Mouse (Mus musculus): ENCODE results near the gene Frk. TPM values are rescaled to one million over a fixed set of nuclear protein-coding genes. Genes with fewer than 3 reads are reported as not detected.
"Not testable (repeated sequence)": the region's sequence is repeated elsewhere in the genome, so short reads cannot be mapped to it uniquely, and the experiment has no call there.

The Frk gene
- polyA plus RNA-seq, 1 experiment, result 3.8 TPM

DNA sequence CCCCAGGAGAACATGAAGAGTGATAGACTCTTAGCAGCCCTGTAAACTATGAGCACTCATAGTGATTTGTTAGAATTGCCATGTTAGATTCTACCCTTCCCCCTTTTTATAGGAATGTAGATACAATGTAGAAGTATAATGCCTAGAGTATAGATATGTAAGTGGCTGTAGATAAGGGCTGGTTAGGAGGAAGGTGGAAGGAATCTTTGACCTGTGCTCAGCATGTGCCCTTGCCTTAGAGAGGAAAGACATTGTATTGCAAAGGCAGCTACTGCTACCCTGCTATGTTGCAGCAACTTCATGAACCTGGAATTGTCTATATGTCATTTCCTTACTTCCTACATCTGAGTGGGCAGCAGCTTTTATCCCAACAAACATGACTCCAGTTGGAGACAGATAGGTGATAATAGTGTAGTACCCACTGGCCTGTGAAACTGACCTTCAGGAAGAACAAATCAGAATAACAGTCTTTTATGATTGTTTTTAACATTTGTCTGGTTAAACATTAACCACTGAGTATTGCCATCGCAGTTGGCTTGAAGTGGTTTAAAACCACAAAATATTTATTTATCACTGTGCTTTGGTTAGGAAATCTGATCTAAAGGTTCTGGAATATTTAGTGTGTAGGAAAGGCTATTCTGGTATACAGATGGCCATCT, 80.4 kb downstream of the Frk start:
- Histone ChIP-seq H3K27me3 (replicated peaks; ENCODE audit: control insufficient read depth, insufficient read depth, low read length) (no peaks in the 10 kb centered on the region), H3K36me3 (ENCODE audit: control insufficient read depth, insufficient read depth, low read length) (no peaks in the 10 kb centered on the region), H3K4me3 (ENCODE audit: insufficient read depth, low read depth, low read length) (no peak overlapping the region), H3K27ac (ENCODE audit: insufficient read depth, low read depth, low read length) (peak overlapping the region; percentile 56; the same call in 1 of the 2 replicates), H3K4me1 (ENCODE audit: control insufficient read depth, insufficient read depth, low read length) (peaks cover 3% of the 10 kb centered on the region; the same call in 1 of the 2 replicates)
- TF ChIP-seq POLR2A (IDR thresholded peaks at IDR 0.05; ENCODE audit: low read depth, low read length) (no peak), CTCF (conservative IDR thresholded peaks at IDR 0.05; ENCODE audit: insufficient read depth, insufficient read length, low read depth, low read length) (no peak)
- 48% methylated on average over 1 of the region's 1 CpGs for WGBS
- DNase-seq, result peak; percentile 1

DNA sequence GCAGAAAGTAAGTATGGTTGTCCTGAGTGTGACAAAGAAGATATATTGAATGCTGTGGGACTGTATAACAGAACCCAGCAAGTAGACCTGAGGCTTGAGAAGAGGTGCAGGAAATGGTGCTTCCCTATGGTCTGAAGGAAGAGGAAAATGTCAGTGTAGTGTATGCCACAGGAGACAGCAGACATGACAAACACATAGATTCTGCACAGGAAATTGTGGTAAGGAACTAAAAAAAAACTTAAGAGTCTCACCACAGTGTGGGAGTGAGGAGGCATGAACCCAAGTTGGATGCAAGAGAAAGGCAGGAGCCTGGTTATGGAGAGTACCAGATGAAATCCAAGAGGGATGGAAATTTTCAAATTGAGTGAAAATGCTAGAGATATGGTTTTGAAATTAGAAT, 132.3 kb downstream of the Frk start:
- Histone ChIP-seq H3K4me1 (ENCODE audit: control insufficient read depth, insufficient read depth, low read length) (no peaks in the 10 kb centered on the region), H3K4me3 (ENCODE audit: insufficient read depth, low read depth, low read length) (no peak overlapping the region), H3K27me3 (replicated peaks; ENCODE audit: control insufficient read depth, insufficient read depth, low read length) (no peaks in the 10 kb centered on the region), H3K36me3 (ENCODE audit: control insufficient read depth, insufficient read depth, low read length) (no peaks in the 10 kb centered on the region), H3K27ac (ENCODE audit: insufficient read depth, low read depth, low read length) (no peak overlapping the region)
- DNase-seq, result no peak
- TF ChIP-seq CTCF (conservative IDR thresholded peaks at IDR 0.05; ENCODE audit: insufficient read depth, insufficient read length, low read depth, low read length), result no peak
- no peak for TF ChIP-seq POLR2A (IDR thresholded peaks at IDR 0.05; ENCODE audit: low read depth, low read length)

DNA sequence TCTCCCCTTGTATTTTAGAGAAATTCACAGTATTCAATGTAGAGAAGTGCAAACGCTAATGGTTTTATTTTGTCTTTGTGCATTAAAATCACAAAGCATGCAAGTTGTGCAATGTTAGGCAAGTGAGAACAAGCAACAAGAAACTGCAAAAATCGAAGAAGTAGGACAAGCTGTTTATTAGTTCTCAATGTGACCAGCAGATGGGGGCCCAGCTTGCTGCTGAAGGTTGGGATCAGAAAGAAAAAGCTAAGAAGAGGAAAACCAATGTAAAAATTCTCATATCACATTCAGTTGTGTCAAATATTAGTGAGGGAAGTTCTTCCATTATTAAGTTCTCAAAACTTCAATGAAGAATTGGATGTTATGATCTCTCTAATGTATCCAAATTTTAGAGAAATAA, 134.0 kb downstream of the Frk start:
- H3K4me3 ChIP-seq (ENCODE audit: insufficient read depth, low read depth, low read length), result no peak overlapping the region
- H3K4me1 ChIP-seq (ENCODE audit: control insufficient read depth, insufficient read depth, low read length), result no peaks in the 10 kb centered on the region
- H3K36me3 ChIP-seq (ENCODE audit: control insufficient read depth, insufficient read depth, low read length), result no peaks in the 10 kb centered on the region
- no peaks in the 10 kb centered on the region for H3K27me3 ChIP-seq (replicated peaks; ENCODE audit: control insufficient read depth, insufficient read depth, low read length)
- TF ChIP-seq CTCF (conservative IDR thresholded peaks at IDR 0.05; ENCODE audit: insufficient read depth, insufficient read length, low read depth, low read length) (0 out of 2 replicates have a peak, but pooled peaks have one; percentile 9), POLR2A (IDR thresholded peaks at IDR 0.05; ENCODE audit: low read depth, low read length) (no peak)
- no peak overlapping the region for H3K27ac ChIP-seq (ENCODE audit: insufficient read depth, low read depth, low read length)
- DNase-seq, result no peak
- WGBS, result 60% methylated on average over 2 of the region's 2 CpGs

DNA sequence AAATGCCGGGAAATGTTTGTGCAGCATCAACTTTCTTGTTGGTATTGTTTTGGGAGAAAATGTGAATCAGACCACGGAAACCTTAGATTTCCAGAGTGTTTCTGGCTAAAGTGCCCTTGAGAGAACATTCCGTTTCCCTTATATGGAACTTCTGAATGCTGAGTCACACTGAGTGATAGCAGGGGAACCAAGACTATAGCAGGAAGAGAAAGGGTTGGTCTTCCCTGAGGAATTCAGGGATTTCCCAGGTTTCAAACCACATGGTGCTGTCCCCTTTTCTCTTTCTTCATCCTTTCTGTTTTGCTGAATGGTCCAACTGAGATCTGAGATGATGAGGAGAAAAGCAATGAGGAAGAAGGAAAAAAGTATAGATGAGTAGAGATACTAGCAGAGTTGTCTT, 135.3 kb downstream of the Frk start:
- Histone ChIP-seq H3K4me1 (ENCODE audit: control insufficient read depth, insufficient read depth, low read length) (no peaks in the 10 kb centered on the region), H3K36me3 (ENCODE audit: control insufficient read depth, insufficient read depth, low read length) (no peaks in the 10 kb centered on the region), H3K27ac (ENCODE audit: insufficient read depth, low read depth, low read length) (no peak overlapping the region), H3K4me3 (ENCODE audit: insufficient read depth, low read depth, low read length) (no peak overlapping the region), H3K27me3 (replicated peaks; ENCODE audit: control insufficient read depth, insufficient read depth, low read length) (no peaks in the 10 kb centered on the region)
- DNase-seq, result no peak
- no peak for TF ChIP-seq POLR2A (IDR thresholded peaks at IDR 0.05; ENCODE audit: low read depth, low read length)
- no peak for TF ChIP-seq CTCF (conservative IDR thresholded peaks at IDR 0.05; ENCODE audit: insufficient read depth, insufficient read length, low read depth, low read length)
- WGBS, result 50% methylated on average over 3 of the region's 3 CpGs

DNA sequence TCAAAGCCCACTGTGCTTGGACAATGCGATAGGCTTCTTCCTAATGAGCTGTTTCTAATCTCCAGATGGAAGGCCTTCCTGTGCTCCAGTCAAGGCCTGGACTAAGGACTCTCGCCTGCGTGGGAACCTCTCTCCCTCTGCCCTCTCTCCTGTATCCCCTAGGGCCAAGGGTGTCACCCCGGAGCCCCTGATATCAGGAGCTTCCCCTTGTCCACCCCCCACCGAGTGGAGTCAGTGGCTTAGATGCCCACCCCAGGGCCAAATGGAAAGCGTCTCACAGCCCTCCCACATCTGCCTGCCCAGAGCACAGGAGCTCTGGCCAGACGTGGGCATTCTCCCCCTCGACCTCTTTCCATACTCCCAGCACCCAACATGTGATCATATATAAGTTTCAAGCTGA, 137.3 kb downstream of the Frk start:
- not testable (repeated sequence) for H3K4me1 ChIP-seq (ENCODE audit: control insufficient read depth, insufficient read depth, low read length); H3K4me3 ChIP-seq (ENCODE audit: insufficient read depth, low read depth, low read length); DNase-seq; H3K36me3 ChIP-seq (ENCODE audit: control insufficient read depth, insufficient read depth, low read length); H3K27me3 ChIP-seq (replicated peaks; ENCODE audit: control insufficient read depth, insufficient read depth, low read length); H3K27ac ChIP-seq (ENCODE audit: insufficient read depth, low read depth, low read length)
- 86% methylated on average over 8 of the region's 8 CpGs for WGBS

DNA sequence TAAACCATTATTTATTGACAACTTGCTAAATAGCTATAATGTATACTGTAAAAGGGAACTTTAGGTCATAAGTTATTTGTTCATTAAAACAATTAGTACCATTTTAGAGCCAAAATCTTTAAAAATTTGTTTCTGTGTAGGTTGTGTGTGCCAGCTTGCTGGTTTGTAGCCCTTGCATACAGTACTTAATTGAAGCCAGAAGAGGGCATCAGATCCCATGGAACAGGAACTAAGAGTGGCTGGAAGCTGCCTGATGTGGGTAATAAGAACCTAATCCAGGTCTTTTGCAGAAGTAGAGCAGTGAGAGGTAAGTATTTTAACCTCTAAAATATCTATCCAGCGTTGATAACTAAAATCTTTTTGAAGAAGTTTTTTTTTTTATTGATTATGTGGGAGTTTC, 155.0 kb downstream of the Frk start:
- DNase-seq, result peak; percentile 2
- no peak overlapping the region for H3K27ac ChIP-seq (ENCODE audit: insufficient read depth, low read depth, low read length)
- TF ChIP-seq POLR2A (IDR thresholded peaks at IDR 0.05; ENCODE audit: low read depth, low read length) (no peak), CTCF (conservative IDR thresholded peaks at IDR 0.05; ENCODE audit: insufficient read depth, insufficient read length, low read depth, low read length) (no peak)
- no peak overlapping the region for H3K4me3 ChIP-seq (ENCODE audit: insufficient read depth, low read depth, low read length)
- 60% methylated on average over 1 of the region's 1 CpGs for WGBS
- no peaks in the 10 kb centered on the region for H3K4me1 ChIP-seq (ENCODE audit: control insufficient read depth, insufficient read depth, low read length)
- H3K36me3 ChIP-seq (ENCODE audit: control insufficient read depth, insufficient read depth, low read length), result no peaks in the 10 kb centered on the region
- H3K27me3 ChIP-seq (replicated peaks; ENCODE audit: control insufficient read depth, insufficient read depth, low read length), result no peaks in the 10 kb centered on the region

Other genes with a start within 250 kb of the Frk start
- gene Tspyl1, start 201.2 kb upstream of the Frk start, polyA plus RNA-seq (2012; rRNA removed), result 26.0 and 28.3 TPM in 2 replicates
- 7.6 and 8.2 TPM in 2 replicates for gene Tspyl4, start 186.0 kb upstream of the Frk start, polyA plus RNA-seq (2012; rRNA removed)
- not detected in 2 replicates for gene Col10a1, start 93.4 kb upstream of the Frk start, polyA plus RNA-seq (2012; rRNA removed)
- gene Nt5dc1, start 64.8 kb upstream of the Frk start, polyA plus RNA-seq (2012; rRNA removed), result 13.3 and 14.9 TPM in 2 replicates

Measured in kidney, adult 2 months (tissue).